Mouse (Mus musculus): ENCODE measurements around the gene 9230102O04Rik.

Gene 9230102O04Rik

GRCm38 (mm10) chr2:9886921-9887610 lies 2.3 kb downstream of the 9230102O04Rik start:
- in situ Hi-C loops (cut with MboI, MseI): loop anchor here (5.0 to 10.0 kb wide), 2 partner anchors 315 to 532 kb away; no protein-coding TSS in a partner anchor

- in situ Hi-C loops (cut with MboI, MseI): loop anchor here (5.0 to 10.0 kb wide), 2 partner anchors 314 to 531 kb away; no protein-coding TSS in a partner anchor
Observed at GRCm38 (mm10) chr2:9886031-9886430, 3.3 kb downstream of the 9230102O04Rik start.

- in situ Hi-C loops (cut with MboI, MseI): loop anchor here (5.0 to 10.0 kb wide), 2 partner anchors 313 to 530 kb away; no protein-coding TSS in a partner anchor
Observed at GRCm38 (mm10) chr2:9885217-9885770, 4.0 kb downstream of the 9230102O04Rik start.

- in situ Hi-C loops (cut with MboI, MseI): loop anchor here (5.0 to 10.0 kb wide), 2 partner anchors 312 to 530 kb away; no protein-coding TSS in a partner anchor
Observed at GRCm38 (mm10) chr2:9884533-9885216, 4.7 kb downstream of the 9230102O04Rik start.

- in situ Hi-C loops (cut with MboI, MseI): loop anchor here (10.0 kb wide), 1 partner anchor 529 kb away; no protein-coding TSS in a partner anchor
Observed at GRCm38 (mm10) chr2:9883803-9884532, 5.4 kb downstream of the 9230102O04Rik start.

- in situ Hi-C loops (cut with MboI, MseI): loop anchor here (10.0 kb wide), 1 partner anchor 528 kb away; no protein-coding TSS in a partner anchor
Observed at GRCm38 (mm10) chr2:9882926-9883802, 6.2 kb downstream of the 9230102O04Rik start.

GRCm38 (mm10) chr2:9882371-9882925 lies 6.9 kb downstream of the 9230102O04Rik start:
- in situ Hi-C loops (cut with MboI, MseI): loop anchor here (10.0 kb wide), 1 partner anchor 528 kb away; no protein-coding TSS in a partner anchor

GRCm38 (mm10) chr2:9881611-9882023 lies 7.7 kb downstream of the 9230102O04Rik start:
- in situ Hi-C loops (cut with MboI, MseI): loop anchor here (10.0 kb wide), 1 partner anchor 527 kb away; no protein-coding TSS in a partner anchor

- in situ Hi-C loops (cut with MboI, MseI): loop anchor here (10.0 kb wide), 1 partner anchor 526 kb away; no protein-coding TSS in a partner anchor
Observed at GRCm38 (mm10) chr2:9881051-9881591, 8.2 kb downstream of the 9230102O04Rik start, which contains the start of gene 4930412O13Rik. 4930412O13Rik (plus strand) TSS chr2:9881252.

GRCm38 (mm10) chr2:9880271-9880670 lies 9.1 kb downstream of the 9230102O04Rik start:
- in situ Hi-C loops (cut with MboI, MseI): loop anchor here (10.0 kb wide), 1 partner anchor 525 kb away; no protein-coding TSS in a partner anchor

GRCm38 (mm10) chr2:9879493-9879892 lies 9.8 kb downstream of the 9230102O04Rik start:
- in situ Hi-C loops (cut with MboI, MseI): loop anchor here (10.0 kb wide), 1 partner anchor 495 kb away; the partner anchor contains the start of gene Sfmbt2

- in situ Hi-C loops (cut with MboI, MseI): loop anchor here (10.0 kb wide), 1 partner anchor 496 kb away; the partner anchor contains the start of gene Sfmbt2
Observed at GRCm38 (mm10) chr2:9879092-9879491, 10.2 kb downstream of the 9230102O04Rik start.

GRCm38 (mm10) chr2:9878564-9879081 lies 10.7 kb downstream of the 9230102O04Rik start:
- in situ Hi-C loops (cut with MboI, MseI): loop anchor here (10.0 kb wide), 1 partner anchor 496 kb away; the partner anchor contains the start of gene Sfmbt2

- in situ Hi-C loops (cut with MboI, MseI): loop anchor here (10.0 kb wide), 1 partner anchor 497 kb away; the partner anchor contains the start of gene Sfmbt2
Observed at GRCm38 (mm10) chr2:9877966-9878563, 11.3 kb downstream of the 9230102O04Rik start.

GRCm38 (mm10) chr2:9877326-9877690 lies 12.0 kb downstream of the 9230102O04Rik start:
- in situ Hi-C loops (cut with MboI, MseI): loop anchor here (10.0 kb wide), 1 partner anchor 497 kb away; the partner anchor contains the start of gene Sfmbt2

GRCm38 (mm10) chr2:9876621-9877325 lies 12.6 kb downstream of the 9230102O04Rik start:
- in situ Hi-C loops (cut with MboI, MseI): loop anchor here (10.0 kb wide), 1 partner anchor 498 kb away; the partner anchor contains the start of gene Sfmbt2

GRCm38 (mm10) chr2:9875676-9876357 lies 13.5 kb downstream of the 9230102O04Rik start:
- in situ Hi-C loops (cut with MboI, MseI): loop anchor here (10.0 kb wide), 1 partner anchor 499 kb away; the partner anchor contains the start of gene Sfmbt2
